Mouse (Mus musculus) forebrain, embryonic 12.5 days (tissue): Measurements from ENCODE around the gene Cdh13. TPM values are rescaled to one million over a fixed set of nuclear protein-coding genes. Genes with fewer than 3 reads are reported as not detected.

ENCODE experiments used
- ATAC-seq: fragments of 200-750 bp; cut with Nextera tagmentation; 2 replicates; pipeline ENCODE4 v1.8.0; 2017; ENCODE audit warnings: moderate TSS enrichment; ENCODE audit not compliant: low FRiP score
- H3K27ac ChIP-seq: fragments of 300-500 bp; sonication (generic); 2 replicates; pipeline ENCODE4 v1.5.1; 2016; ENCODE audit warnings: mild to moderate bottlenecking
- H3K27me3 ChIP-seq: fragments of 300-500 bp; sonication (generic); 2 replicates; pipeline ENCODE4 v1.6.1; 2016; ENCODE audit warnings: mild to moderate bottlenecking
- H3K36me3 ChIP-seq: fragments of 300-500 bp; sonication (generic); replicated peaks from 2 replicates; pipeline ENCODE4 v1.6.1; 2016; ENCODE audit warnings: mild to moderate bottlenecking
- H3K4me1 ChIP-seq: fragments of 300-500 bp; sonication (generic); 2 replicates; pipeline ENCODE4 v1.6.1; 2016
- H3K4me2 ChIP-seq: fragments of 300-500 bp; sonication (generic); 2 replicates; pipeline ENCODE4 v1.6.1; 2016; ENCODE audit warnings: mild to moderate bottlenecking, moderate library complexity
- H3K4me3 ChIP-seq: fragments of 300-500 bp; sonication (generic); replicated peaks from 2 replicates; pipeline ENCODE4 v1.5.1; 2016; ENCODE audit warnings: mild to moderate bottlenecking
- H3K9ac ChIP-seq: fragments of 300-500 bp; sonication (generic); 2 replicates; pipeline ENCODE4 v1.6.1; 2016; ENCODE audit warnings: mild to moderate bottlenecking
- H3K9me3 ChIP-seq: fragments of 300-500 bp; sonication (generic); 2 replicates; pipeline ENCODE4 v1.6.1; 2016
- WGBS: fragments of 180-500 bp; shearing (Covaris S2); methylation state at CpG from one replicate; pipeline ENCODE4 v1.1.7; 2016; 5-methylcytosine and 5-hydroxymethylcytosine counted together
- polyA plus RNA-seq: library from polyadenylated mRNA; unstranded; fragments of >200 nt; fragmentation: Nextera tagmentation; extraction: Ambion mirVana; gene quantifications from 2 replicates; pipeline ENCODE4 v1.2.1, GENCODE M21; 2016

The Cdh13 gene
- polyA plus RNA-seq, 1 experiment from 2014 or later = 10.8 TPM

DNA sequence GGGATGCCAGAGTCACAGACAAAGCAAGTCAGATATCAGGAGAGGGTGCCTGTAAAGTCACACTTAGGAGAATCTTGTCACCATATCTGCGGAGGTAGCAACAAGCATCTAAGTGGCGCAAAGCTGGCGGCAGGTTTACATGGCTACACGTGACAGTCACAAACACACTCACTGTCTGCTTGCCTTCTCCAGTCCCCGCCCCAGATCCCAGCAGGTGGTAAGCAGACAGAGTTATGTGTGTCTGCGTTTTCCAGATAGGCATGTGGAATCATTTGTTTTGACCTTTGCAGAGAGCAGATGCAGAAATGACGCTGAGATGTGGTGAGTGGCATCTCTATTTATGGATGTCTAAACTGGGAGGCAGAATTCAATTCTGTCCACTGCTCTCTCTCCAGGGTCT lies 826.1 kb downstream of the Cdh13 start:
- Histone ChIP-seq H3K27ac (no peak overlapping the region), H3K4me3 (no peak overlapping the region), H3K4me1 (no peaks in the 10 kb centered on the region), H3K4me2 (no peak overlapping the region), H3K27me3 (no peaks in the 10 kb centered on the region), H3K9me3 (no peaks in the 10 kb centered on the region), H3K9ac (no peak overlapping the region), H3K36me3 (no peaks in the 10 kb centered on the region)
- WGBS = 83% methylated on average over 7 of the region's 7 CpGs
- no peak for ATAC-seq

DNA sequence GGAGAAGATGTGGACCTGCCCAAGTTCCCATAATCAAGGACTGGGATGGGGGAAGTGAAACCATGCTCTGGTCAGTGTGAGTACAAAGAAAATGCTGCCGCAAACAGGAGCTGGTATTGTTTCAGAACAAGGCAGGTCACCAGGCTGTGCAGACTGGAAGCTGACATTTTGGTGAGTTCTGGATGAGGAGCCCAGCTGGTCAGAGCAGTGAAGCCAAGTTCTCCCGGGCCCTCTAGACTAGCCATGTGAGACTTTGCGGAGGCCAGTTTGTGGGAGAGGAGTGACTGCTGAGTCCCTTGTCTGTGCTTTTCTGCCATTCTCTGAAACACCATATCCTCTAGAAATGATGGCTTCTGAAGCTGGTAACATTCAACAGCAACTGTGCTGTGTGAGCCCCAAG lies 829.3 kb downstream of the Cdh13 start:
- no peaks in the 10 kb centered on the region for H3K4me1 ChIP-seq
- no peaks in the 10 kb centered on the region for H3K9me3 ChIP-seq
- no peak overlapping the region for H3K27ac ChIP-seq
- H3K4me2 ChIP-seq = no peak overlapping the region
- no peaks in the 10 kb centered on the region for H3K36me3 ChIP-seq
- H3K4me3 ChIP-seq = no peak overlapping the region
- WGBS = 94% methylated on average over 3 of the region's 3 CpGs
- no peaks in the 10 kb centered on the region for H3K27me3 ChIP-seq
- H3K9ac ChIP-seq = no peak overlapping the region
- ATAC-seq = no peak

DNA sequence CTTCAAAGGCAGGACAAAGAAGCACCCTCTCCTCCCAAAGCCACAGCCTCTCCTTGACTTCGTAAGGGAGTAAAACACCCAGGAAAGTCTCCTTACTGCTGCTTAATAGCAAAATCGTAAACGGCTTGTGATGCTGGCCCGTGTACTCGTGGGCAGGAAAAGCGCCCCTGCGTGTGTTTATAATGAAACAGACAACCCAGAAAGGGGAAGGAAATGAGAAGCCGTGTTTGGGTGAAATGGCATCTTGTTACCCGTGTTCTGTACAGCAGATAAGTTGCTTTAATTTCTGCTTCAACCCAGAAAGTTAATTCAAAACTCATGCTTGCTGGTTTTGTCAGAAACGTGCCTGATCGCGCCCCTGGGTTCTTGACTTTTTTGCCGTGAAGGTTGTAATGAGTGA lies 837.7 kb downstream of the Cdh13 start:
- ATAC-seq = no peak
- 83% methylated on average over 13 of the region's 13 CpGs for WGBS

GRCm38 (mm10) chr8:119127841-119128240 lies 844.3 kb downstream of the Cdh13 start:
- WGBS = 60% methylated on average over 8 of the region's 8 CpGs
- Histone ChIP-seq H3K4me3 (no peak overlapping the region), H3K9me3 (no peaks in the 10 kb centered on the region; the same call in 1 of the 2 replicates), H3K4me1 (0 out of 2 replicates have a peak, but pooled peaks cover 3% of the 10 kb centered on the region), H3K36me3 (no peaks in the 10 kb centered on the region), H3K9ac (no peak overlapping the region), H3K4me2 (no peak overlapping the region), H3K27me3 (no peaks in the 10 kb centered on the region), H3K27ac (no peak overlapping the region)
- no peak for ATAC-seq

More for the DNA sequence above, 837.7 kb downstream of the Cdh13 start:
- no peak overlapping the region for H3K27ac ChIP-seq
- no peaks in the 10 kb centered on the region; the same call in 1 of the 2 replicates for H3K9me3 ChIP-seq
- H3K4me2 ChIP-seq = no peak overlapping the region
- H3K4me3 ChIP-seq = no peak overlapping the region
- 0 out of 2 replicates have a peak, but pooled peaks cover 4% of the 10 kb centered on the region for H3K27me3 ChIP-seq
- H3K9ac ChIP-seq = no peak overlapping the region
- H3K36me3 ChIP-seq = no peaks in the 10 kb centered on the region
- H3K4me1 ChIP-seq = no peaks in the 10 kb centered on the region

DNA sequence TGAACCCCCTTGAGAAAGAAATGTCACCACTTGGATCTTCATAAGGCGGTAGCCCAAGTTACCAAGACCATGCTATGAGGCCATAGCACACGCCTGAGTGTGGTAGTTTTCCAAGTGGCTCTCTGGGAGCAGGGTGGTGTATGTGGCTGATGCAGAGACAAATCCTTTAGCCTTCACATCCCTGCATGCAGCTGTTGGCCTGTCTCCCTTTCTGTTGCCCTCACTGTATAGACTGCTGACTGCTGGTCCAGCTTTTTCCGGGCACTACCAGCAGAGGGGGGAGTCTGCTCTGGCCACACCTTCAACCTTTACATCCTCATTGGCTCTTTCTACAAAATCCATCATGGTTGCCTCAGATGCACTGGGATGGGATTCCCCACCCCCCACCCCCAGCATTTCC lies 844.7 kb downstream of the Cdh13 start:
- H3K4me3 ChIP-seq = no peak overlapping the region
- ATAC-seq = no peak
- no peaks in the 10 kb centered on the region for H3K27me3 ChIP-seq
- H3K27ac ChIP-seq = no peak overlapping the region
- 0 out of 2 replicates have a peak, but pooled peaks cover 3% of the 10 kb centered on the region for H3K4me1 ChIP-seq
- H3K36me3 ChIP-seq = no peaks in the 10 kb centered on the region
- no peak overlapping the region for H3K9ac ChIP-seq
- no peak overlapping the region for H3K4me2 ChIP-seq
- WGBS = 76% methylated on average over 3 of the region's 3 CpGs
- no peaks in the 10 kb centered on the region; the same call in 1 of the 2 replicates for H3K9me3 ChIP-seq

GRCm38 (mm10) chr8:119156454-119156921 lies 873.0 kb downstream of the Cdh13 start:
- peaks cover 7% of the 10 kb centered on the region; the same call in 1 of the 2 replicates for H3K4me1 ChIP-seq
- WGBS = 68% methylated on average over 6 of the region's 6 CpGs
- no peak overlapping the region for H3K4me3 ChIP-seq

GRCm38 (mm10) chr8:119158628-119159027 lies 875.1 kb downstream of the Cdh13 start:
- Histone ChIP-seq H3K36me3 (no peaks in the 10 kb centered on the region), H3K27me3 (no peaks in the 10 kb centered on the region), H3K27ac (no peak overlapping the region), H3K4me3 (no peak overlapping the region), H3K4me1 (peaks cover 7% of the 10 kb centered on the region; the same call in 1 of the 2 replicates), H3K9me3 (no peaks in the 10 kb centered on the region), H3K4me2 (no peak overlapping the region), H3K9ac (no peak overlapping the region)
- ATAC-seq = no peak
- WGBS = 80% methylated on average over 5 of the region's 5 CpGs

More at GRCm38 (mm10) chr8:119156454-119156921, 873.0 kb downstream of the Cdh13 start:
- no peaks in the 10 kb centered on the region for H3K9me3 ChIP-seq
- no peaks in the 10 kb centered on the region for H3K27me3 ChIP-seq
- no peak overlapping the region for H3K9ac ChIP-seq
- H3K36me3 ChIP-seq = no peaks in the 10 kb centered on the region
- H3K27ac ChIP-seq = no peak overlapping the region
- no peak overlapping the region for H3K4me2 ChIP-seq
- no peak for ATAC-seq

DNA sequence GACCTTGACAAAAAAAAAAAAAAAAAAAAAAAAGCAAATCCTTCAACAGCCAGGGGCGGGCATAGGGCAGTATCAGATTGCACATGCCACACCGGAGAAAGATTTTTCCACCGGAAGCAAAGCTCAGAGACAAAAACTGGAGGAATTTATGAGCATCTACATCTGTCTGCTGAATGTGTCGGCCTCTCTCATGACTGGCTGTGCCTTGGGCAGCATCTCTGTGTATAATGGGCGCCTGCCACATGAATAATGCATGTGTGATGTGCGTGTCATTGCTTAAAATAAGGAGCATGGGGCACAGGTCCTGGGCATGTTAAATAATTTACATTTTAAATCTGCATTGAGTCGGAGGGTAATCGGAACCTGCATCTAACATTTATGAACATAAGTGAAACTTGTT lies 876.3 kb downstream of the Cdh13 start:
- peaks cover 7% of the 10 kb centered on the region; the same call in 1 of the 2 replicates for H3K4me1 ChIP-seq
- no peaks in the 10 kb centered on the region for H3K27me3 ChIP-seq
- no peak overlapping the region for H3K4me2 ChIP-seq
- H3K4me3 ChIP-seq = no peak overlapping the region
- H3K27ac ChIP-seq = no peak overlapping the region
- WGBS = 51% methylated on average over 8 of the region's 8 CpGs
- no peaks in the 10 kb centered on the region for H3K9me3 ChIP-seq
- H3K36me3 ChIP-seq = no peaks in the 10 kb centered on the region
- no peak overlapping the region for H3K9ac ChIP-seq
- ATAC-seq = no peak

- H3K4me2 ChIP-seq = no peak overlapping the region
- H3K9ac ChIP-seq = no peak overlapping the region
- ATAC-seq = no peak
- no peaks in the 10 kb centered on the region for H3K36me3 ChIP-seq
- H3K9me3 ChIP-seq = no peaks in the 10 kb centered on the region
- H3K4me1 ChIP-seq = peaks cover 7% of the 10 kb centered on the region; the same call in 1 of the 2 replicates
- H3K27me3 ChIP-seq = no peaks in the 10 kb centered on the region
- no peak overlapping the region for H3K4me3 ChIP-seq
- WGBS = 61% methylated on average over 5 of the region's 5 CpGs
- no peak overlapping the region for H3K27ac ChIP-seq
Measured at GRCm38 (mm10) chr8:119164076-119164475, 880.5 kb downstream of the Cdh13 start.

DNA sequence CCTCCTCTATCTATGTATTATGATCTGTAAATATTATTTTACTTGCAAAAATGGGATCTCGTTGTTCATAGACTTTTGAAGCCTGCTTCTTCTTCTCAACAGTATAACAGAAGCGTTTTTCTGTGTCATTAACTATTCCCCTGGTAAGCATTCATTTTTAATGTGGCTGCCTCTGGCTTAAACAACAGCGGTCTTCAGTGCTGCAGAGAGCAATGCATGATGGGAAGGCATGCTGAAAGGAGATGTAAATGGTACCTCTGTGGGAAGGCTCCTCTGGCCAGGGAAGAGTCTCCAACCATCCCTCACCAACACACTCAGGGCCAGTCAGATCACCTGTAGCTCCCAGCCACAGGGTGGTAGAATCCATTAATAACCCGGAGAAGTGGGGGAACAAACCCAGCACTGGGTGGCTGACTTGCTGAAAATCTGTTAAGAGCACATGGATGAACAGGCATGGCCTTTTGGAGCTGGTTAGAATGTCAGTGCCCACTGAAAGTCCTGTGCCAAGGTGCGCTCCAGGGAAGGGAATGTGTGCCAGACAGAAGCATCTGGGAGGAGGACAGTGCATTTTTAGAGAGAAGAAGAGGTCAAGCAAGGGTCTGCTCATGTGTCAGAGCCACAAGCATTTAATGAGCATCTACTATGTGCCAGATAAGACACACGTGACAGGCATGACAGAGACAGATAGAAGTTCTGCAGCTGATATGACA lies 893.8 kb downstream of the Cdh13 start:
- Histone ChIP-seq H3K9me3 (no peaks in the 10 kb centered on the region), H3K36me3 (no peaks in the 10 kb centered on the region), H3K4me3 (no peak overlapping the region), H3K27me3 (peaks cover 6% of the 10 kb centered on the region; the same call in 1 of the 2 replicates), H3K27ac (no peak overlapping the region), H3K9ac (no peak overlapping the region), H3K4me1 (peaks cover 6% of the 10 kb centered on the region), H3K4me2 (no peak overlapping the region)
- ATAC-seq = no peak
- WGBS = 83% methylated on average over 6 of the region's 6 CpGs

- H3K36me3 ChIP-seq = no peaks in the 10 kb centered on the region
- WGBS = 40% methylated on average over 13 of the region's 13 CpGs
- no peaks in the 10 kb centered on the region for H3K9me3 ChIP-seq
- H3K27me3 ChIP-seq = peaks cover 9% of the 10 kb centered on the region; the same call in 1 of the 2 replicates
- H3K27ac ChIP-seq = no peak overlapping the region
- no peak for ATAC-seq
- no peak overlapping the region for H3K4me2 ChIP-seq
- H3K9ac ChIP-seq = no peak overlapping the region
- H3K4me3 ChIP-seq = no peak overlapping the region
- H3K4me1 ChIP-seq = peaks cover 6% of the 10 kb centered on the region
Measured at GRCm38 (mm10) chr8:119180626-119181025, 897.1 kb downstream of the Cdh13 start.

DNA sequence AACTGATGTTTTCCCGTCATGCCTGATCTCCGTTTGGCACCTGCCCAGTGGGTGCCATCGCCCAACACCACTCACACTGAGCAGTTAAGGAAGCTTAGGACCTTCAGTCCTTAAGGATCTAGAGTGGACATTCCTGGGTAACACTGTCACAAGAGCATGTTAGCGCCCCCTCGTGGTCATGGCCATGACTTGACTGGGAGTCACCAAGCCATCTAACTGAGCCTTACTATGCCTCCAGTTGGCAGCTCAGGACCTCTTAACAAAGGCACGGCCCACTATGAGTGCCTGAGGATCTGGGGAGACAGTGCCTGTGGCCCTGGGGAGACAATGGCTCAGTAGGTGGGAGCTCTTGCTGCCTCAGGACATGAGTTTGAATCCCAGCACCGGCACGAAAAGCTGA lies 912.2 kb downstream of the Cdh13 start:
- 62% methylated on average over 8 of the region's 8 CpGs for WGBS
- no peak for ATAC-seq
- H3K9ac ChIP-seq = no peak overlapping the region
- no peaks in the 10 kb centered on the region; the same call in 1 of the 2 replicates for H3K4me1 ChIP-seq
- H3K9me3 ChIP-seq = no peaks in the 10 kb centered on the region
- H3K4me2 ChIP-seq = no peak overlapping the region
- H3K27ac ChIP-seq = no peak overlapping the region
- no peaks in the 10 kb centered on the region for H3K36me3 ChIP-seq
- no peak overlapping the region for H3K4me3 ChIP-seq
- no peaks in the 10 kb centered on the region for H3K27me3 ChIP-seq
